15 mouse cellular contexts compared by ENCODE assay signal in genomic region chr11:102004251-102004650, GRCm38 (mm10). TPM values are rescaled to one million over a fixed set of nuclear protein-coding genes. Genes with fewer than 3 reads are reported as not detected.
DNase-seq lines count a peak whose midpoint lies in the region; ATAC-seq and TF ChIP-seq lines count a peak whose summit lies in the region.
"Had no signal": no experiment of that assay in that cellular context is flagged by ENCODE, and none has a peak within 500 bp of the region (broad histone marks: within the 10 kb centered on the region; RNA-seq: fewer than 3 reads in every experiment).

No protein-coding gene starts in this region.

- no peak for TF ChIP-seq POLR2A in ES-Bruce4 (IDR thresholded peaks at IDR 0.05; ENCODE audit: insufficient read depth, low read length)
- TF ChIP-seq POLR2A in embryonic fibroblast, embryonic 13.5 days (IDR thresholded peaks at IDR 0.05; ENCODE audit: low read depth, low read length), result no peak

- H3K36me3 ChIP-seq in limb, embryonic 11.5 days (ENCODE audit: control insufficient read depth, insufficient read depth, low read length), result peaks cover 10% of the 10 kb centered on the region; the same call in 1 of the 2 replicates
- H3K36me3 ChIP-seq in limb, embryonic 10.5 days, result peaks cover 84% of the 10 kb centered on the region
- H3K36me3 ChIP-seq in ES-Bruce4 (ENCODE audit: control insufficient read depth, insufficient read depth, low read length, poor library complexity, severe bottlenecking), result no peaks in the 10 kb centered on the region
- no peaks in the 10 kb centered on the region; the same call in 1 of the 2 replicates for H3K36me3 ChIP-seq in intestine, embryonic 16.5 days (ENCODE audit: control insufficient read depth, insufficient read depth, low read length)
- H3K36me3 ChIP-seq: lung, embryonic 15.5 days had no signal

- H3K4me2 ChIP-seq in limb, embryonic 11.5 days (ENCODE audit: low read depth, severe bottlenecking), result no peak overlapping the region
- H3K4me2 ChIP-seq in intestine, embryonic 16.5 days (ENCODE audit: low read depth, low read length), result no peak overlapping the region
- H3K4me2 ChIP-seq: hindbrain, embryonic 15.5 days; lung, embryonic 15.5 days had no signal

- H3K4me3 ChIP-seq in limb, embryonic 11.5 days (ENCODE audit: low read depth, low read length), result no peak overlapping the region
- H3K4me3 ChIP-seq in limb, embryonic 10.5 days, result no peak overlapping the region
- no peak overlapping the region for H3K4me3 ChIP-seq in ES-Bruce4 (ENCODE audit: low read depth, low read length)
- H3K4me3 ChIP-seq in embryonic fibroblast, embryonic 13.5 days (ENCODE audit: insufficient read depth, low read length), result no peak overlapping the region
- no peak overlapping the region for H3K4me3 ChIP-seq in intestine, embryonic 16.5 days (ENCODE audit: low read length)
- H3K4me3 ChIP-seq: hindbrain, embryonic 15.5 days; lung, embryonic 15.5 days; midbrain, embryonic 10.5 days had no signal

- peak; percentile 46 to 77 for DNase-seq in cerebellum, postnatal 14 days
- peak; percentile 33 for DNase-seq in limb, embryonic 11.5 days (ENCODE audit: low spot score)
- DNase-seq in limb, embryonic 10.5 days (ENCODE audit: low spot score), result no peak
- DNase-seq in left cerebral cortex, adult 9 months (ENCODE audit: low spot score in 2 of 2), result no peak
- DNase-seq: kidney, postnatal 10 days had no signal

- 90% methylated on average over 8 of the region's 8 CpGs for WGBS in limb, embryonic 11.5 days
- 92% methylated on average over 8 of the region's 8 CpGs for WGBS in limb, embryonic 10.5 days
- 91% methylated on average over 8 of the region's 8 CpGs for WGBS in intestine, embryonic 16.5 days

- no peak overlapping the region for H3K27ac ChIP-seq in limb, embryonic 11.5 days (replicated peaks; ENCODE audit: low read depth, low read length)
- no peak overlapping the region for H3K27ac ChIP-seq in limb, embryonic 10.5 days
- H3K27ac ChIP-seq in ES-Bruce4 (ENCODE audit: insufficient read depth, low read length), result no peak overlapping the region
- no peak overlapping the region for H3K27ac ChIP-seq in embryonic fibroblast, embryonic 13.5 days (ENCODE audit: insufficient read depth, low read length)
- H3K27ac ChIP-seq in intestine, embryonic 16.5 days (ENCODE audit: low read length), result no peak overlapping the region
- H3K27ac ChIP-seq: hindbrain, embryonic 15.5 days; lung, embryonic 15.5 days; midbrain, embryonic 10.5 days had no signal

- H3K9me3 ChIP-seq in limb, embryonic 11.5 days (ENCODE audit: control insufficient read depth, low read length), result no peaks in the 10 kb centered on the region
- no peaks in the 10 kb centered on the region for H3K9me3 ChIP-seq in limb, embryonic 10.5 days (replicated peaks)
- no peaks in the 10 kb centered on the region for H3K9me3 ChIP-seq in ES-Bruce4 (replicated peaks; ENCODE audit: control insufficient read depth, insufficient read depth, low read length, poor library complexity, severe bottlenecking)
- no peaks in the 10 kb centered on the region for H3K9me3 ChIP-seq in intestine, embryonic 16.5 days (ENCODE audit: control insufficient read depth, low read length)
- H3K9me3 ChIP-seq: hindbrain, embryonic 15.5 days; lung, embryonic 15.5 days had no signal

- H3K9ac ChIP-seq in limb, embryonic 11.5 days (ENCODE audit: low read length), result no peak overlapping the region
- no peak overlapping the region for H3K9ac ChIP-seq in ES-Bruce4 (ENCODE audit: low read depth, poor library complexity, severe bottlenecking)
- no peak overlapping the region for H3K9ac ChIP-seq in intestine, embryonic 16.5 days (ENCODE audit: low read depth, low read length)
- H3K9ac ChIP-seq: hindbrain, embryonic 15.5 days; lung, embryonic 15.5 days had no signal

- no peaks in the 10 kb centered on the region for H3K4me1 ChIP-seq in limb, embryonic 11.5 days (ENCODE audit: control insufficient read depth, insufficient read depth, low read length)
- H3K4me1 ChIP-seq in limb, embryonic 10.5 days, result no peaks in the 10 kb centered on the region; the same call in 1 of the 2 replicates
- H3K4me1 ChIP-seq in ES-Bruce4 (ENCODE audit: control insufficient read depth, insufficient read depth, low read length), result no peaks in the 10 kb centered on the region
- no peaks in the 10 kb centered on the region for H3K4me1 ChIP-seq in embryonic fibroblast, embryonic 13.5 days (ENCODE audit: control insufficient read depth, insufficient read depth, low read length)
- no peaks in the 10 kb centered on the region for H3K4me1 ChIP-seq in intestine, embryonic 16.5 days (ENCODE audit: control insufficient read depth, insufficient read depth, low read length)

- H3K27me3 ChIP-seq in limb, embryonic 11.5 days (ENCODE audit: control insufficient read depth, insufficient read depth, low read length), result no peaks in the 10 kb centered on the region
- H3K27me3 ChIP-seq in limb, embryonic 10.5 days (ENCODE audit: low read depth, poor library complexity, severe bottlenecking), result no peaks in the 10 kb centered on the region
- no peaks in the 10 kb centered on the region for H3K27me3 ChIP-seq in ES-Bruce4 (ENCODE audit: control insufficient read depth, insufficient read depth, low read length, poor library complexity, severe bottlenecking)
- no peaks in the 10 kb centered on the region for H3K27me3 ChIP-seq in intestine, embryonic 16.5 days (replicated peaks; ENCODE audit: control insufficient read depth, insufficient read depth, low read length)
- H3K27me3 ChIP-seq: hindbrain, embryonic 15.5 days; lung, embryonic 15.5 days had no signal

- no peak for ATAC-seq in cerebellum, adult (ENCODE audit: insufficient number of reproducible peaks, low FRiP score, low TSS enrichment)
- no peak for ATAC-seq in limb, embryonic 11.5 days (ENCODE audit: insufficient number of reproducible peaks, low FRiP score, low TSS enrichment, low read depth)
- no peak for ATAC-seq in intestine, embryonic 16.5 days
- ATAC-seq: forebrain, embryonic 16.5 days had no signal

- no peak for TF ChIP-seq EP300 in ES-Bruce4 (IDR thresholded peaks at IDR 0.05; ENCODE audit: insufficient read depth, low read depth, low read length)

- TF ChIP-seq CTCF in ES-Bruce4 (IDR thresholded peaks at IDR 0.05; ENCODE audit: low read depth, low read length), result peak; percentile 68
- TF ChIP-seq CTCF in embryonic fibroblast, embryonic 13.5 days (IDR thresholded peaks at IDR 0.05; ENCODE audit: borderline replicate concordance, insufficient read depth, low read length), result peak; percentile 13; the same call in 1 of the 2 replicates

RNA-seq across cellular contexts. Expression of gene Dusp3, which starts 17.4 kb away (rescaled TPM):
- 9.8 and 11.3 TPM in 2 replicates for polyA plus RNA-seq in limb, embryonic 11.5 days (2014; fragmentation: Nextera tagmentation; extraction: Ambion mirVana)
- 9.2 TPM in 2 replicates for polyA plus RNA-seq in limb, embryonic 10.5 days (2016; fragmentation: Nextera tagmentation; extraction: Ambion mirVana)
- polyA plus RNA-seq in ES-Bruce4 (2011; ENCODE audit: insufficient read depth, insufficient read length, low read depth, missing spikeins), result 11.9 and 13.3 TPM in 2 replicates
- polyA plus RNA-seq in embryonic fibroblast, embryonic 13.5 days (2011; ENCODE audit: insufficient read length, low read depth, missing spikeins), result 34.8 and 49.4 TPM in 2 replicates
- polyA plus RNA-seq in intestine, embryonic 16.5 days (2015; fragmentation: Nextera tagmentation; extraction: Ambion mirVana), result 27.6 and 29.5 TPM in 2 replicates

RNA-seq across cellular contexts. Expression of gene Cfap97d1, which starts 20.2 kb away (rescaled TPM):
- polyA plus RNA-seq in limb, embryonic 11.5 days (2014; fragmentation: Nextera tagmentation; extraction: Ambion mirVana), result not detected in 2 replicates
- polyA plus RNA-seq in limb, embryonic 10.5 days (2016; fragmentation: Nextera tagmentation; extraction: Ambion mirVana), result not detected in 2 replicates
- polyA plus RNA-seq in ES-Bruce4 (2011; ENCODE audit: insufficient read depth, insufficient read length, low read depth, missing spikeins), result not detected in 2 replicates
- polyA plus RNA-seq in embryonic fibroblast, embryonic 13.5 days (2011; ENCODE audit: insufficient read length, low read depth, missing spikeins), result not detected in 2 replicates
- polyA plus RNA-seq in intestine, embryonic 16.5 days (2015; fragmentation: Nextera tagmentation; extraction: Ambion mirVana), result not detected in 2 replicates
- polyA plus RNA-seq: forebrain, embryonic 16.5 days; heart, embryonic 16.5 days; hindbrain, embryonic 15.5 days; lung, embryonic 15.5 days; midbrain, embryonic 10.5 days; stomach, embryonic 16.5 days had no signal

RNA-seq across cellular contexts. Expression of gene Mpp3, which starts 24.0 kb away (rescaled TPM):
- polyA plus RNA-seq in limb, embryonic 11.5 days (2014; fragmentation: Nextera tagmentation; extraction: Ambion mirVana), result 11.3 and 12.7 TPM in 2 replicates
- 17.7 and 18.4 TPM in 2 replicates for polyA plus RNA-seq in limb, embryonic 10.5 days (2016; fragmentation: Nextera tagmentation; extraction: Ambion mirVana)
- polyA plus RNA-seq in ES-Bruce4 (2011; ENCODE audit: insufficient read depth, insufficient read length, low read depth, missing spikeins), result 3.8 and 6.3 TPM in 2 replicates
- polyA plus RNA-seq in embryonic fibroblast, embryonic 13.5 days (2011; ENCODE audit: insufficient read length, low read depth, missing spikeins), result 0.40 and 0.42 TPM in 2 replicates
- polyA plus RNA-seq in intestine, embryonic 16.5 days (2015; fragmentation: Nextera tagmentation; extraction: Ambion mirVana), result 5.7 and 6.5 TPM in 2 replicates

RNA-seq across cellular contexts. Expression of gene Cd300lg, which starts 37.1 kb away (rescaled TPM):
- 0.35 and 0.47 TPM in 2 replicates for polyA plus RNA-seq in limb, embryonic 11.5 days (2014; fragmentation: Nextera tagmentation; extraction: Ambion mirVana)
- 0.38 and 0.45 TPM in 2 replicates for polyA plus RNA-seq in limb, embryonic 10.5 days (2016; fragmentation: Nextera tagmentation; extraction: Ambion mirVana)
- polyA plus RNA-seq in ES-Bruce4 (2011; ENCODE audit: insufficient read depth, insufficient read length, low read depth, missing spikeins), result not detected in 2 replicates
- polyA plus RNA-seq in embryonic fibroblast, embryonic 13.5 days (2011; ENCODE audit: insufficient read length, low read depth, missing spikeins), result not detected in 2 replicates
- 1.9 and 2.0 TPM in 2 replicates for polyA plus RNA-seq in intestine, embryonic 16.5 days (2015; fragmentation: Nextera tagmentation; extraction: Ambion mirVana)

RNA-seq across cellular contexts. Expression of gene Sost, which starts 37.4 kb away (rescaled TPM):
- polyA plus RNA-seq in limb, embryonic 11.5 days (2014; fragmentation: Nextera tagmentation; extraction: Ambion mirVana), result 0.41 and 0.43 TPM in 2 replicates
- polyA plus RNA-seq in limb, embryonic 10.5 days (2016; fragmentation: Nextera tagmentation; extraction: Ambion mirVana), result 1.6 and 1.9 TPM in 2 replicates
- not detected in 2 replicates for polyA plus RNA-seq in ES-Bruce4 (2011; ENCODE audit: insufficient read depth, insufficient read length, low read depth, missing spikeins)
- polyA plus RNA-seq in embryonic fibroblast, embryonic 13.5 days (2011; ENCODE audit: insufficient read length, low read depth, missing spikeins), result not detected in 2 replicates
- polyA plus RNA-seq in intestine, embryonic 16.5 days (2015; fragmentation: Nextera tagmentation; extraction: Ambion mirVana), result 0.12 TPM in 1 of 2 replicates, not detected in the other
- polyA plus RNA-seq: forebrain, embryonic 16.5 days; stomach, embryonic 16.5 days had no signal

Comparison
In these comparisons a context has a peak if more than half of its experiments do, and no peak if none do; other contexts are left out.
1. DNase-seq: peak in cerebellum, postnatal 14 days (2 of 2) and limb, embryonic 11.5 days (single experiment); none in limb, embryonic 10.5 days (single experiment) and left cerebral cortex, adult 9 months (0 of 2).